Mouse (Mus musculus) colon, adult 2 months (tissue): ENCODE measurements around the gene Olfr1387. TPM values are rescaled to one million over a fixed set of nuclear protein-coding genes. Genes with fewer than 3 reads are reported as not detected.

Experiments
- polyA plus RNA-seq: library from polyadenylated mRNA; depleted of rRNA; stranded (reverse); fragments of >200 nt; gene quantifications from 2 replicates; pipeline ENCODE4 v1.2.3, GENCODE M21; 2012; rRNA removed

Gene Olfr1387
- polyA plus RNA-seq = not detected in 2 replicates

DNA sequence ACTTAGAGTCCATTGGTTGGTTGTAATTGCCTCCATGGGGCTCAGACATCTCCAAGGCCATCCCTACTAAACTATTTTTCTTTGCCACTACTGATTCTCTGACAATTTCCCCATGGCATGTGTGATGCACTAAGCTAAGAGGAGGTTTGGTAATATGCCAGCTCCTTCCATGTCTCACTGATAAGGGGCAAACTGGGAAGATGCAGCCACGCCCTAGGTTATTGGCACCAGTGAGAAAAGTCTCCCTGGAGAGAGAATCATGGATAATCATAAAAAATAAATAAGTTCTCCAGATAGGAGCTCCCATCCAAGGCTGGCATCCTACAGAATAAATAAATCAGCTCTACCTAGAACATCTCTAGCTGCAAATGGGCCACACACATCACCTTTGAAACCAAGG, at the start of gene Olfr1387:
Gene Olfr1387, plus strand, starts transcription at position 301 of the 400 bp plus-strand sequence.

GRCm38 (mm10) chr11:49422767-49423166, 32.4 kb upstream of the Olfr1387 start, which contains the start of gene Olfr1389:
Olfr1389 (plus strand) TSS chr11:49423067.

GRCm38 (mm10) chr11:49436411-49436810, 18.7 kb upstream of the Olfr1387 start, which contains the start of gene Olfr1388:
Olfr1388 (plus strand) TSS chr11:49436624.

DNA sequence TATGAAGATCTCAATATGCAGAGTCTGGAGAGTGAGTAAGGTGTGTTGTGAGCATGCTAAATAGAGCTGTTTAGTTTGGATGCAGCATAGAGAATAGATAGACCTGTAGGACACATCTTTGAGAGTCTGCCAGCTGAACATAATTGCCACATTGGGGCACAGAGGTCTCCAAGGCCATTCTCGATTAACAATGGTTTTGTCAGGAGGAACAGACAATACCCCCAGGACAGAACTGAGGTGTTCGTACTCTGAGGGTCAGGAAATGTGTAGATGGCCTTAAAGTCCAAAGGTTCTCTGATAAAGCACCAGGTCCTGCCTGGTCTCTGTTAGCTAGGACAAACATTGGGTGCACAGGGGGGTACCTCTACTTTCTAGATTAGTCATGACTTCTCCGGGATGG, 9.6 kb downstream of the Olfr1387 start, which contains the start of gene Olfr1386:
Gene Olfr1386, plus strand, starts transcription at position 301 of the 400 bp plus-strand sequence.

GRCm38 (mm10) chr11:49488770-49489169, 33.6 kb downstream of the Olfr1387 start, which contains the start of gene Olfr1385:
Olfr1385 (plus strand) TSS chr11:49489070.

Other genes starting within 250 kb of the Olfr1387 start
- gene Mgat1, start 211.2 kb upstream of the Olfr1387 start, polyA plus RNA-seq = 159 and 190 TPM in 2 replicates
- gene Olfr1393, start 177.0 kb upstream of the Olfr1387 start, polyA plus RNA-seq = 0.05 and 0.08 TPM in 2 replicates
- 0.22 TPM in 1 of 2 replicates, not detected in the other for gene Olfr1392, start 170.1 kb upstream of the Olfr1387 start, polyA plus RNA-seq
- gene Olfr10, start 150.6 kb upstream of the Olfr1387 start, polyA plus RNA-seq = not detected in 2 replicates
- not detected in 2 replicates for gene Olfr1391, start 132.6 kb upstream of the Olfr1387 start, polyA plus RNA-seq
- not detected in 2 replicates for gene Olfr1390, start 120.2 kb upstream of the Olfr1387 start, polyA plus RNA-seq
- not detected in 2 replicates for gene Olfr1389, start 32.3 kb upstream of the Olfr1387 start, polyA plus RNA-seq
- 0.10 and 0.26 TPM in 2 replicates for gene Olfr1388, start 18.7 kb upstream of the Olfr1387 start, polyA plus RNA-seq
- gene Olfr1386, start 9.7 kb downstream of the Olfr1387 start, polyA plus RNA-seq = not detected in 2 replicates
- gene Olfr1385, start 33.7 kb downstream of the Olfr1387 start, polyA plus RNA-seq = not detected in 2 replicates
- not detected in 2 replicates for gene Olfr1384, start 51.4 kb downstream of the Olfr1387 start, polyA plus RNA-seq
- not detected in 2 replicates for gene Olfr1383, start 64.3 kb downstream of the Olfr1387 start, polyA plus RNA-seq
- gene Olfr1382, start 72.9 kb downstream of the Olfr1387 start, polyA plus RNA-seq = not detected in 2 replicates
- gene Olfr1381, start 88.1 kb downstream of the Olfr1387 start, polyA plus RNA-seq = not detected in 2 replicates
- not detected in 2 replicates for gene Olfr1380, start 101.5 kb downstream of the Olfr1387 start, polyA plus RNA-seq
- 7.7 and 9.2 TPM in 2 replicates for gene Flt4, start 153.9 kb downstream of the Olfr1387 start, polyA plus RNA-seq
- gene Scgb3a1, start 208.3 kb downstream of the Olfr1387 start, polyA plus RNA-seq = 0.73 and 0.74 TPM in 2 replicates